Mouse (Mus musculus) heart, embryonic 11.5 days (tissue): ENCODE data around the gene Tbc1d5. TPM values are rescaled to one million over a fixed set of nuclear protein-coding genes. Genes with fewer than 3 reads are reported as not detected.

Source experiments
- ATAC-seq: fragments of 200-750 bp; cut with Nextera tagmentation; replicated peaks from 2 replicates; pipeline ENCODE4 v1.8.0; 2017; ENCODE audit warnings: moderate library complexity; ENCODE audit not compliant: insufficient number of reproducible peaks, low FRiP score, low TSS enrichment
- H3K27ac ChIP-seq: fragments of 300-500 bp; sonication (generic); 2 replicates; pipeline ENCODE4 v1.5.1; 2014; ENCODE audit warnings: mild to moderate bottlenecking, low read depth, low read length
- H3K27me3 ChIP-seq: fragments of 300-500 bp; sonication (generic); 2 replicates; pipeline ENCODE4 v1.6.1; 2014; ENCODE audit warnings: mild to moderate bottlenecking, low read length, mixed read lengths; ENCODE audit not compliant: control insufficient read depth, insufficient read depth
- H3K36me3 ChIP-seq: fragments of 300-500 bp; sonication (generic); 2 replicates; pipeline ENCODE4 v1.6.1; 2014; ENCODE audit warnings: mild to moderate bottlenecking, low read length, moderate library complexity, mixed read lengths; ENCODE audit not compliant: control insufficient read depth, insufficient read depth
- H3K4me1 ChIP-seq: fragments of 300-500 bp; sonication (generic); 2 replicates; pipeline ENCODE4 v1.6.1; 2014; ENCODE audit warnings: low read length; ENCODE audit not compliant: control insufficient read depth, insufficient read depth
- H3K4me2 ChIP-seq: fragments of 300-500 bp; sonication (generic); 2 replicates; pipeline ENCODE4 v1.6.1; 2014; ENCODE audit warnings: mild to moderate bottlenecking, moderate library complexity
- H3K4me3 ChIP-seq: fragments of 300-500 bp; sonication (generic); 2 replicates; pipeline ENCODE4 v1.5.1; 2014; ENCODE audit warnings: low read depth, low read length
- H3K9ac ChIP-seq: fragments of 300-500 bp; sonication (generic); 2 replicates; pipeline ENCODE4 v1.6.1; 2014; ENCODE audit warnings: mild to moderate bottlenecking, low read depth, low read length, moderate library complexity
- H3K9me3 ChIP-seq: fragments of 300-500 bp; sonication (generic); replicated peaks from 2 replicates; pipeline ENCODE4 v1.6.1; 2016; ENCODE audit warnings: low read length; ENCODE audit not compliant: control insufficient read depth
- WGBS: fragments of 180-500 bp; shearing (Covaris S2); extraction: QIAGEN DNeasy Blood & Tissue Kit; methylation state at CpG from one replicate; pipeline ENCODE4 v1.1.7; 2014; ENCODE audit not compliant: insufficient replicate concordance; 5-methylcytosine and 5-hydroxymethylcytosine counted together
- polyA plus RNA-seq: library from polyadenylated mRNA; unstranded; fragments of >200 nt; fragmentation: Nextera tagmentation; extraction: Ambion mirVana; gene quantifications from 2 replicates; pipeline ENCODE4 v1.2.1, GENCODE M21; 2014

Gene Tbc1d5
- polyA plus RNA-seq, 1 experiment from 2014 or later = 9.3 TPM

- Histone ChIP-seq H3K27ac (no peak overlapping the region), H3K4me2 (no peak overlapping the region), H3K9me3 (no peaks in the 10 kb centered on the region), H3K36me3 (no peaks in the 10 kb centered on the region), H3K27me3 (no peaks in the 10 kb centered on the region), H3K9ac (no peak overlapping the region), H3K4me1 (peaks cover 4% of the 10 kb centered on the region; the same call in 1 of the 2 replicates), H3K4me3 (no peak overlapping the region)
- ATAC-seq = no peak
- WGBS = 87% methylated on average over 7 of the region's 7 CpGs
These were observed 414.8 kb downstream of the Tbc1d5 start for GRCm38 (mm10) chr17:50764387-50764786.

GRCm38 (mm10) chr17:50763407-50763806 lies 415.7 kb downstream of the Tbc1d5 start:
- no peak overlapping the region for H3K27ac ChIP-seq
- 63% methylated on average over 5 of the region's 5 CpGs for WGBS

GRCm38 (mm10) chr17:50762231-50762630 lies 416.9 kb downstream of the Tbc1d5 start:
- 80% methylated on average over 5 of the region's 5 CpGs for WGBS
- Histone ChIP-seq H3K4me2 (no peak overlapping the region), H3K9ac (no peak overlapping the region), H3K36me3 (no peaks in the 10 kb centered on the region), H3K4me3 (no peak overlapping the region), H3K27me3 (no peaks in the 10 kb centered on the region), H3K27ac (no peak overlapping the region), H3K4me1 (peaks cover 4% of the 10 kb centered on the region; the same call in 1 of the 2 replicates), H3K9me3 (no peaks in the 10 kb centered on the region)
- no peak for ATAC-seq

More at GRCm38 (mm10) chr17:50763407-50763806, 415.7 kb downstream of the Tbc1d5 start:
- Histone ChIP-seq H3K36me3 (no peaks in the 10 kb centered on the region), H3K4me3 (no peak overlapping the region), H3K27me3 (no peaks in the 10 kb centered on the region), H3K4me1 (peaks cover 4% of the 10 kb centered on the region; the same call in 1 of the 2 replicates), H3K9me3 (no peaks in the 10 kb centered on the region), H3K9ac (no peak overlapping the region), H3K4me2 (no peak overlapping the region)
- ATAC-seq = no peak

- Histone ChIP-seq H3K27ac (no peak overlapping the region), H3K4me3 (no peak overlapping the region), H3K27me3 (no peaks in the 10 kb centered on the region), H3K9ac (no peak overlapping the region), H3K36me3 (no peaks in the 10 kb centered on the region), H3K4me2 (no peak overlapping the region), H3K4me1 (peaks cover 4% of the 10 kb centered on the region; the same call in 1 of the 2 replicates), H3K9me3 (no peaks in the 10 kb centered on the region)
- no peak for ATAC-seq
- 29% methylated on average over 5 of the region's 5 CpGs for WGBS
These were observed 418.1 kb downstream of the Tbc1d5 start for GRCm38 (mm10) chr17:50761082-50761481.

- no peaks in the 10 kb centered on the region for H3K27me3 ChIP-seq
- 42% methylated on average over 9 of the region's 9 CpGs for WGBS
- H3K4me3 ChIP-seq = no peak overlapping the region
- no peaks in the 10 kb centered on the region for H3K36me3 ChIP-seq
- H3K4me1 ChIP-seq = peaks cover 10% of the 10 kb centered on the region
- peak overlapping the region; percentile 42 for H3K4me2 ChIP-seq
- no peak overlapping the region for H3K9ac ChIP-seq
- H3K9me3 ChIP-seq = no peaks in the 10 kb centered on the region
- ATAC-seq = no peak
- H3K27ac ChIP-seq = peak overlapping the region; percentile 57; the same call in 1 of the 2 replicates
These were observed 425.6 kb downstream of the Tbc1d5 start for GRCm38 (mm10) chr17:50753356-50754138.

- WGBS = 87% methylated on average over 3 of the region's 3 CpGs
- H3K27me3 ChIP-seq = no peaks in the 10 kb centered on the region
- H3K9ac ChIP-seq = no peak overlapping the region
These were observed 426.4 kb downstream of the Tbc1d5 start for GRCm38 (mm10) chr17:50752753-50753152.

GRCm38 (mm10) chr17:50751911-50752310 lies 427.2 kb downstream of the Tbc1d5 start:
- no peak for ATAC-seq
- Histone ChIP-seq H3K4me1 (peaks cover 10% of the 10 kb centered on the region), H3K27ac (no peak overlapping the region), H3K9ac (no peak overlapping the region), H3K4me3 (no peak overlapping the region), H3K4me2 (no peak overlapping the region), H3K27me3 (no peaks in the 10 kb centered on the region), H3K9me3 (no peaks in the 10 kb centered on the region), H3K36me3 (no peaks in the 10 kb centered on the region)
- 76% methylated on average over 3 of the region's 3 CpGs for WGBS

More at GRCm38 (mm10) chr17:50752753-50753152, 426.4 kb downstream of the Tbc1d5 start:
- Histone ChIP-seq H3K4me1 (peaks cover 10% of the 10 kb centered on the region), H3K27ac (no peak overlapping the region), H3K36me3 (no peaks in the 10 kb centered on the region), H3K4me3 (no peak overlapping the region), H3K9me3 (no peaks in the 10 kb centered on the region), H3K4me2 (no peak overlapping the region)
- no peak for ATAC-seq

DNA sequence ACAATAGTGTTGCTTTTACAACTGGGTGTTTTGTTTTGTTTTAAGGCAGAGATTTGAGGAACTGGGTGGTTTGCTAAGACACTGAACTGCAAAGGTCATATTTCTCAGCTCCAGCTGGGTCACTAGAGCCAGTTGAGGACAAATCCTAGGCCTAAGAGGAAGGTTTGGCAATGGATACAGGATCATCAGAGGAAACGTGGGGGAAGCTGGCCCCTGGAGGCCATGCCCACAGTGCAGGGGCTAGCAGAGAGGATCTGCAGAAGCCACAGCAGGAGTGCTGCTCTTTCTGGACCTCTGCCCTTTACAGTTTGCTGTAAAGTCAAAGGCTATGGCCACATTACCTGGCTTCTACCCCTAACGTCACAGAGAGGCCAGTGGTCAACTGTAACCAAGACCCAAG lies 428.3 kb downstream of the Tbc1d5 start:
- 32% methylated on average over 2 of the region's 2 CpGs for WGBS
- Histone ChIP-seq H3K4me3 (no peak overlapping the region), H3K27me3 (no peaks in the 10 kb centered on the region), H3K36me3 (no peaks in the 10 kb centered on the region), H3K27ac (no peak overlapping the region; the same call in 1 of the 2 replicates), H3K9me3 (no peaks in the 10 kb centered on the region), H3K9ac (no peak overlapping the region), H3K4me2 (no peak overlapping the region), H3K4me1 (peaks cover 10% of the 10 kb centered on the region)
- no peak for ATAC-seq

DNA sequence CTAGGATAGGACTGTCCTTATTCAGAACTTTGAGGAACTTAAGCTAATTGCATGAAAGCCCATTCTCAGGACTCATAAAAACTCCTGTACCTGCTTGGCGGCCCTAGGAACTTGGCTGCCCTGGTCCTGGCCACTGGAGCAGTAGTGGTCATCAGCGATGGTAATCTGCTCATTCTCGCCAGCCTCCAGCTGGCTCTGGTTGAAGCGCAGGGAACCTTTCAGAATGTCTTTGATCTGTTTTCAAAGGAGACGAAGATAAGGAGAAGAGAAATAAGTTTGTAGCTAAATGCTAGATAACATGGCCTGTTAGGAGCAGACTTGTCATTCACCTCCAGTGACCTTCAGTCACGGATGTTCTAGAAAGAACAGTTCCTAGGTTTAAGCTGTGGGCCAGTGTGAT lies 437.8 kb downstream of the Tbc1d5 start:
- ATAC-seq = no peak
- no peaks in the 10 kb centered on the region for H3K9me3 ChIP-seq
- peaks cover 12% of the 10 kb centered on the region for H3K4me1 ChIP-seq
- no peak overlapping the region for H3K4me3 ChIP-seq
- H3K4me2 ChIP-seq = no peak overlapping the region
- no peaks in the 10 kb centered on the region for H3K36me3 ChIP-seq
- no peak overlapping the region for H3K9ac ChIP-seq
- 53% methylated on average over 6 of the region's 6 CpGs for WGBS
- H3K27ac ChIP-seq = no peak overlapping the region
- H3K27me3 ChIP-seq = no peaks in the 10 kb centered on the region
